Mouse (Mus musculus) heart, postnatal 0 days (tissue): Measurements from ENCODE around the gene Myo19. TPM values are rescaled to one million over a fixed set of nuclear protein-coding genes. Genes with fewer than 3 reads are reported as not detected.

Experiments
- ATAC-seq: fragments of 200-750 bp; cut with Nextera tagmentation; 2 replicates; pipeline ENCODE4 v1.8.0; 2017; ENCODE audit warnings: low read depth, moderate number of reproducible peaks, moderate library complexity; ENCODE audit not compliant: insufficient read depth
- DNase-seq: peaks from one replicate; pipeline ENCODE4 v3.0.0-alpha.2; 2016; ENCODE audit warnings: low spot score
- H3K27ac ChIP-seq: fragments of 300-500 bp; sonication (generic); 2 replicates; pipeline ENCODE4 v1.5.1; 2014; ENCODE audit warnings: low read depth, mild to moderate bottlenecking
- H3K27me3 ChIP-seq: fragments of 300-500 bp; sonication (generic); 2 replicates; pipeline ENCODE4 v1.6.1; 2014; ENCODE audit warnings: low read length, mixed read lengths; ENCODE audit not compliant: control insufficient read depth, insufficient read depth
- H3K36me3 ChIP-seq: fragments of 300-500 bp; sonication (generic); replicated peaks from 2 replicates; pipeline ENCODE4 v1.6.1; 2014; ENCODE audit warnings: low read length, mixed read lengths; ENCODE audit not compliant: control insufficient read depth, insufficient read depth
- H3K4me1 ChIP-seq: fragments of 300-500 bp; sonication (generic); 2 replicates; pipeline ENCODE4 v1.6.1; 2014; ENCODE audit warnings: antibody characterized with exemption; ENCODE audit not compliant: control insufficient read depth, insufficient read depth
- H3K4me2 ChIP-seq: fragments of 300-500 bp; sonication (generic); 2 replicates; pipeline ENCODE4 v1.6.1; 2014; ENCODE audit warnings: low read depth, mild to moderate bottlenecking, low read length, moderate library complexity
- H3K4me3 ChIP-seq: fragments of 300-500 bp; sonication (generic); 2 replicates; pipeline ENCODE4 v1.5.1; 2014; ENCODE audit warnings: low read depth, low read length
- H3K9ac ChIP-seq: fragments of 300-500 bp; sonication (generic); replicated peaks from 2 replicates; pipeline ENCODE4 v1.6.1; 2014; ENCODE audit warnings: low read depth, low read length, mixed read lengths
- H3K9me3 ChIP-seq: fragments of 300-500 bp; sonication (generic); replicated peaks from 2 replicates; pipeline ENCODE4 v1.6.1; 2016; ENCODE audit warnings: low read length; ENCODE audit not compliant: control insufficient read depth
- CTCF ChIP-seq: IDR thresholded peaks from 2 replicates; pipeline ENCODE4 v1.5.1; 2016; ENCODE audit warnings: antibody characterized with exemption, control low read depth, low read depth
- EP300 ChIP-seq: IDR thresholded peaks from 2 replicates; pipeline ENCODE4 v1.6.1; 2016; ENCODE audit warnings: antibody characterized with exemption, low read depth
- WGBS: fragments of 180-500 bp; shearing (Covaris S2); extraction: QIAGEN DNeasy Blood & Tissue Kit; methylation state at CpG from one replicate; pipeline ENCODE4 v1.1.7; 2014; 5-methylcytosine and 5-hydroxymethylcytosine counted together
- polyA plus RNA-seq: library from polyadenylated mRNA; unstranded; fragments of >200 nt; fragmentation: Nextera tagmentation; extraction: Ambion mirVana; gene quantifications from 2 replicates; pipeline ENCODE4 v1.2.1, GENCODE M21; 2015
- total RNA-seq: library from RNA; depleted of rRNA; stranded (reverse); fragments of >200 nt; gene quantifications from 2 replicates; pipeline ENCODE4 v1.2.3, GENCODE M21; 2014; ENCODE audit warnings: low replicate concordance

Myo19 gene
- total and polyA plus RNA-seq, 2 experiments from 2014 or later: 3.0 to 12.6 TPM

DNA sequence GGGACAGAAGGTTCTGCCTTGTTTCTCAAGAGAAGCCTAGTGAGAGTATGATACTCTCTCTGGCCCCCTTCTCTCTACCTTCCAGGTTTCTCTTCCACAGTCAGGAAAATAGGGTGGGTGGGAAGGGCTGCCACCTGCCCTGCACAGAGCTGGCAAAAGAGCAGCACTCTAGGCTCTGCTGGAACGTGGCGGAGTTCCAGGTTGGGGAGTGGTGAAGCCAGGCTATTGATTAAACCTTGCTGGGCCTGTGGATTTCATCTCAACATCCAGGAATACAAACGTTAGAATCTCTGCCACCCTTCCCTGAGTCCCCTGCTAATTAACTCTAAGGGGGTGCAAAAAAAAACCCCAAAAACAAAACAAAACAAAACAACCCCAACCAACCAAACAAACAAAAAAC is 68.6 kb downstream of the Myo19 start:
- Histone ChIP-seq H3K4me2 (no peak overlapping the region), H3K4me1 (no peaks in the 10 kb centered on the region), H3K9me3 (no peaks in the 10 kb centered on the region), H3K27me3 (peaks cover 20% of the 10 kb centered on the region), H3K9ac (no peak overlapping the region), H3K36me3 (no peaks in the 10 kb centered on the region), H3K27ac (no peak overlapping the region), H3K4me3 (no peak overlapping the region)
- DNase-seq (no peak), ATAC-seq (no peak)
- 47% methylated on average over 3 of the region's 3 CpGs for WGBS
- TF ChIP-seq EP300 (no peak), CTCF (no peak)

DNA sequence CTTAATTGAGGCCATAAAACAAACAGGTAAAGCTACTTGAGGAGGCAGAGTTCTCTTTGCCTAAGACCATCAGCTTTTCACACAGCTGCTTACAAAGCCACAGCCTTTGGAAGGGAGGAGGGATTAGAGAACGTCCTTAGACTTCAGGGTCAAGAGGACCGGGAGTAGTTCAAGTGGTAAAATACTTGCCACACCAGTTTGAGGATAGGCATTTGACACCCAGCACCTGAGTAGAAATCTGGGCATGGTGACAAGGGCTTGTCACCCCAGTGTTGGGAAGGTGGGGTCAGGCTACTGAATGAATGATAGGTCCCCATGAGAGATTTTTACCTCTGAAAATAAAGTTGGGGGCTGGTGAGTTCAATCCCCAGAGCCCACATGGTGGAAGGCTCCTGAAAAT is 72.7 kb downstream of the Myo19 start:
- H3K27me3 ChIP-seq: peaks cover 20% of the 10 kb centered on the region
- no peak overlapping the region for H3K9ac ChIP-seq
- 15% methylated on average over 2 of the region's 2 CpGs for WGBS
- no peak overlapping the region for H3K27ac ChIP-seq
- no peak for ATAC-seq
- H3K4me3 ChIP-seq: no peak overlapping the region
- no peak overlapping the region for H3K4me2 ChIP-seq
- no peaks in the 10 kb centered on the region for H3K9me3 ChIP-seq
- no peaks in the 10 kb centered on the region for H3K36me3 ChIP-seq
- TF ChIP-seq CTCF: no peak
- no peak for TF ChIP-seq EP300
- H3K4me1 ChIP-seq: no peaks in the 10 kb centered on the region
- no peak for DNase-seq

DNA sequence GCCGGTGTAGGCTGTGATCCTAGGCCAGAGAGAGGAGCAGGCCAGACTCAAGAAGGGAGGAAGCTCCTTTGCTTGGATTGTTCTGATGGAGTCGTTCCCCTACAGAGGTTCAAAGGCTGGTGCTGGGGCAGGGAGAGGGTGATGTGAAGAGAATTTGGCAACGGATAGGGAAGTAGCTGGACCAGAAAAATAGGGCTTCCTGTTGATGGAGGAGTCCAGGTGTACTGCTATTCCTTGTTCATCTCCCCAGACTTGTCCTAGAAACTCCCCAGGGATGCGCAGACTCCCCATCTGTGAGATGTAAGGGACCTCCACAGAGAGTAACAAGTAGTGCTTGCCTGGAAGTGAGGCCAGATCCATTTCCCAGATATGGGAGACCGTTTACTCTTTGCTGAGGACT is 76.5 kb downstream of the Myo19 start:
- Histone ChIP-seq H3K36me3 (no peaks in the 10 kb centered on the region), H3K9ac (no peak overlapping the region), H3K27me3 (peaks cover 43% of the 10 kb centered on the region), H3K4me2 (no peak overlapping the region), H3K27ac (no peak overlapping the region), H3K4me3 (no peak overlapping the region), H3K4me1 (peaks cover 8% of the 10 kb centered on the region), H3K9me3 (no peaks in the 10 kb centered on the region)
- no peak for ATAC-seq
- TF ChIP-seq CTCF: no peak
- no peak for TF ChIP-seq EP300
- WGBS: 32% methylated on average over 5 of the region's 5 CpGs
- DNase-seq: no peak

DNA sequence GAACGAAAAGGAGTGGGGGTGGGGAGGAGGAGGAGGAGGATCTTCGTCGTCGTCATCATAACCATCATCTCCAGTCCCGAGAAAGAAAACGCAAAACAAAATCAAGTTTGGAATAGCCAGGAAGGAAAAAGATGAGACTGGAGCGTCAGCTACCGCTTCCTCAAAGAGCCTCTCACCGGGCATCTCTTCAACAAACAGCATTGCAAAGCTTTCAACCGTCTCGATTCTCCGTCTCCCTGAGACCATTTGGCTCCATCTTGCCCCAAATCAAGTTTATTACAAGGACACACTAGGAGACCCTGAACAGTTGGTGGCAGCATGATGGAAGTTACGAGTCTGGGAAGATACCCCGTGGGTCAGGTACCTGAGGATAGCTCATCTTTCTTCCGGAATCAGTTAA is 77.2 kb downstream of the Myo19 start:
- no peak for TF ChIP-seq EP300
- TF ChIP-seq CTCF: no peak
- DNase-seq (no peak), ATAC-seq (no peak)
- Histone ChIP-seq H3K27me3 (peaks cover 43% of the 10 kb centered on the region), H3K36me3 (no peaks in the 10 kb centered on the region), H3K27ac (no peak overlapping the region), H3K4me2 (peak overlapping the region; percentile 45; the same call in 1 of the 2 replicates), H3K9me3 (no peaks in the 10 kb centered on the region), H3K4me1 (peaks cover 8% of the 10 kb centered on the region), H3K4me3 (peak overlapping the region; percentile 36), H3K9ac (no peak overlapping the region)
- WGBS: 3% methylated on average over 15 of the region's 15 CpGs

DNA sequence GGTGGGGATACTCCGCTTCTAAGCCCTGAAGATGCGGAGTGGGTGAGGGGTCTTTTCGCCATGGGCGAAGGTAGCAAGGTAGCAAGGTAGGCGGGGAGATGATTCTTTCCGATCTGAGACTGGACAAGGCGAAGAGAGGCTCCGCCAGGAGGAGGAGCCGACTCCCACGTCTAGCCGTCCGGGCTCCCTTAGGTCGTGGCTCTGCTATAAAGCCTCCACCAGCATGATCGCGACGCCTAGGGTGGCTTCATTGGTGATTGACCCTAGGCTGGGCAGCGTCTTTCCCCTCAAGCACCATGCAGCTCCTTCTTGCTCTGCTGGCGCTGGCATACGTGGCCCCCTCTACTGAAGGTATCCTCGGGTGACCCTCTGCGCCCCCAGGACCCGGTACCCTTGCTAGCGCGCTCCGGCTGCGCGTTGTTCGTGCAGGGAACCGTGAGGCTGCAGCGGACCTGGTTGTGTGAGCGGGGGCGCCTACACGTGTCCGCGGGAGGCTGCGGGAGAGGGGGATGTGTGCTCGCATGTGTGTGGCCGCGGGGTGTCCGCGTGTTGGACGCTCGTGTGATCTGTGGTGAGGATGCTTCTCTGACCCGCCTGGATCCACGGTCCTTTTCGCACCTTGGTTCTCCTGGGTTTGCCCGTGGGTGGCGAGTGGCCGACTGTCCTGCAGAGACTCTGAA is 77.8 kb downstream of the Myo19 start, which contains the start of gene Car4:
Gene Car4, plus strand, starts transcription at position 196 of the 680 bp plus-strand sequence.
- whole genome bisulfite sequencing: 1% methylated on average over 48 of the region's 49 CpGs
- H3K9me3 ChIP-seq: no peaks in the 10 kb centered on the region
- peaks cover 43% of the 10 kb centered on the region for H3K27me3 ChIP-seq
- no peaks in the 10 kb centered on the region for H3K36me3 ChIP-seq
- peaks cover 8% of the 10 kb centered on the region for H3K4me1 ChIP-seq
- ATAC-seq: no peak
- H3K27ac ChIP-seq: no peak within 1 kb of the TSS
- peak within 1 kb of the TSS; percentile 36 for H3K4me3 ChIP-seq
- no peak within 1 kb of the TSS for H3K9ac ChIP-seq
- no peak for DNase-seq
- H3K4me2 ChIP-seq: peak within 1 kb of the TSS; percentile 45
- TF ChIP-seq EP300 (no peak), CTCF (no peak)

DNA sequence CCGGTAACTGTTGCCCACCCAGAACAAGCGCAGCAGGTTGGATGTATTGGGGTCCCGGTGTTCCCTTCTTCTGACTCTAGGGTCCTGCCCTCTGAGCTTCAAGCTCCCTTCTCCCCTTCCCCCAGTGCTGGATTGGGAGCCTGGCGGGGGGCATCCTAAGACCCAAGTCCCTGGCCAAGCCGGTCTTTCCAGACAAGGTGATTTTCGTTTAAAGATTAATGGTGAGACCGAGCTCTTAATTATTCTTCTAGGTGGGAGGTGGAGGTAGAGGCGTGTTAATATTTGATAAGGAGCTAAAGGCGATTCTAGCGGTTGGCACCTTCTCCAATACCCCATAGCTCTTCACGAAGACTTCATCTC is 78.3 kb downstream of the Myo19 start:
- DNase-seq: no peak
- Histone ChIP-seq H3K9ac (no peak overlapping the region), H3K27me3 (peaks cover 43% of the 10 kb centered on the region), H3K4me1 (peaks cover 8% of the 10 kb centered on the region), H3K27ac (no peak overlapping the region), H3K36me3 (no peaks in the 10 kb centered on the region), H3K4me2 (peak overlapping the region; percentile 45), H3K9me3 (no peaks in the 10 kb centered on the region), H3K4me3 (peak overlapping the region; percentile 36)
- 4% methylated on average over 11 of the region's 11 CpGs for WGBS
- ATAC-seq: no peak
- TF ChIP-seq CTCF (no peak), EP300 (no peak)
